Mouse (Mus musculus): ENCODE data around the gene Mex3a.

GRCm38 (mm10) chr3:88537146-88537545 is 5.0 kb downstream of the Mex3a start:
- TF ChIP-seq MYC (IDR thresholded peaks at IDR 0.05; ENCODE audit: low read depth, low read length) (no peak), CTCF (conservative IDR thresholded peaks at IDR 0.05 in 1 of 2, IDR thresholded peaks at IDR 0.05 in 1 of 2; ENCODE audit: low read depth in 2 of 2, low read length in 2 of 2) (no peak), MAX (IDR thresholded peaks at IDR 0.05; ENCODE audit: low read length) (no peak), POLR2A (IDR thresholded peaks at IDR 0.05; ENCODE audit: low read depth, low read length) (no peak)

Data from CH12.LX (cell line).